Mouse (Mus musculus): ENCODE measurements around the gene Armc10.
"Not testable (repeated sequence)": the region's sequence is repeated elsewhere in the genome, so short reads cannot be mapped to it uniquely, and the experiment has no call there.

The Armc10 gene

DNA sequence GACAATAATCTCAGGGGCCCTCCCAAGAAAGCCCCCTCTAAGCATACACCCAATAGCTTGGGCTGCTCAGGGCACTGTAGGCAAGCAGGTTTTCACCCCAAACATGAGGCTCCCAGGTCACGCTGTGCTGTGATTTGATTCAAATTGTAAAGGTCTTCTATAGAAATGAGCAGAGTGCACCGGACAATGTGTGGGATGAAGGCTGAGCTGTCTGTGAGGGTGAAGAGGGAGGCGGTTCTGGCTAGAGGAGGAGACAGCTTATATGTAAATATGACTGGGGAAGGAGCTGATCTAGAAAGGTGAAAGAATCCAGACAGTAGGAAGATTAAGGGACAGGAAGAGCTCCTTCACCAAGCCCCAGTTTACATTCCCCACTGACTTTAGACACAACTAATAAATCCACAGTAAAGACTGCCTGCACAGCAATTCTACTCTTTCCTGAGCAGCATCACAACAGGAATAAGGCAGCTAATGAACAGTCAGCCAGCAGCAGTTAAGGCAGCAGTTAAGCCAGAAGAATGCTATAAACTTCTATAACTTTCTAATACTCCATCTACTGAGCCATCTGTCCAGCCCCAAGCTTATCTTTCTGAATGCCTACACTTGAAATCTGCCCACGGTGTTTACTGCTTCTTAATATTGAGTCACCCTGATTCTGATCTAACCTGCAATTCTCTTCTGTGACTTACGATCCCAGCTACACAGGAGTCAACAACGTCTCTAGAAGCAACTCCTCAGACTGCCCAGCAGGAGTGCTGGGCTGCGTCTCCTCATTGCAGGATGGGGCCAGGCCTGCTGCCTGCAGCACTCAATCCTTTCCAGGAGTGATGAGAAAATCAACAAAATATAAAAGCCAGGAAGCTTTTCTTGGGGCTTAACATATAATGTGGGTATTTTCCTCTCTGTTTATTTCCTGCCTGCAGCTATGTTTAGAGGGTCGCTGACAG, 21.9 kb downstream of the Armc10 start:
- DNase-seq (ENCODE audit: low spot score in 2 of 2), result no peak

DNA sequence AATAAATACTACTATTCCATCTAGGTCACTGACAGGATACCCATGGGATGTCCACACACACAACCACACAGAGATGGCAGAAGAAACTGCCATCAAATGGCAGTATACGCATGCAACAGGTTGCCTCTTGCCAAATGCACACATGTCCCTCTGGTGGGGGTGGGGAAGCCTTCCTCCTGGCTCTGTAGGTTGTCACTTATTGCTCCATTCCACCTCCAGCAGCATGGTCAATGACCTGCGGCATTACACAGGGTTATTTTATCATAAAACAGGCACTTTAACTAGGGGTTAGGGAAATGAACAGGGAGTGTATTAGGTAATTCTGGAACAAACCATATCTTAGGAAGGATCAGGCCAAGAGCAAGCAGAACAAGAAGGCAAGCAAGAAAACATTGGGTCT, 23.7 kb downstream of the Armc10 start:
- no peak for DNase-seq (ENCODE audit: low spot score in 2 of 2)

DNA sequence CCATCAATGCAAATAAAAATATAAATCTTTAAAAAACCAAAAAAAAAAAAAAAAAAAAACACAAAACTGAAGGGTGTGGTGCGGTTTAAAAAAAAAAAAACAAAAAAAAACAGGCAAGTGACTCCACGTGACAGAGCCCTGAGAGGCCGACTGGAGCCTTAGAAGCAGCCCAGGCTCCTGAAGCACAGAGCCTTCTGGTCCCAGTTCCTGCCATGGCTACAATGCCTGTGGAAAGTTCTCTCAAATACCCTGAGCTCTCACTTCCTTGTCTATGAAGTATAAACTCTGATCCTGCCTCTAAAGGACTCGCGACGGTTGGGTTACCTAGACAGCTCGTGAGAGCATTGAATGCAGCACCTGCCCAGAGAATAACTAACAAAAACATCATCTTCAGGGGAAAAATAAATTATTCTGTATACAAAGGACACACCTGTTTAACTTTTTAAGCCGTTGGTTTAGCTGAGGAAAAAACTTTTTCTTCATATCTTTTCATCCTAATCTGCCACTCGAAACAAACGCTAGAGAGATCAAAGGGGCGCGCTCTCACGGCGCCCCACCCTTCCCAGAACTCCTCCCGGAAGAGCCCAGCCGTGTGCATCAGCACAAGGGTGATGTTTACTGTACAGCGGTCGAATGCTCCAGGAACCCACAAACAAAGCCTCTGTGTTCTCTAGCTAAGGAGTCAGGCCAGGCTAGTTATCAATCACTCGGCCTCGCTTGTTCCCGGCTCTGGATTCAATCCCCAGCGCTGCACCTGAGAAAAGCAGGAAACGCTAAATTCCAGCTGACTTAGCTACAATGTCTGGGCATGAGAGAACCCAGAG, 27.4 kb downstream of the Armc10 start:
- DNase-seq (ENCODE audit: low spot score in 2 of 2), result no peak

DNA sequence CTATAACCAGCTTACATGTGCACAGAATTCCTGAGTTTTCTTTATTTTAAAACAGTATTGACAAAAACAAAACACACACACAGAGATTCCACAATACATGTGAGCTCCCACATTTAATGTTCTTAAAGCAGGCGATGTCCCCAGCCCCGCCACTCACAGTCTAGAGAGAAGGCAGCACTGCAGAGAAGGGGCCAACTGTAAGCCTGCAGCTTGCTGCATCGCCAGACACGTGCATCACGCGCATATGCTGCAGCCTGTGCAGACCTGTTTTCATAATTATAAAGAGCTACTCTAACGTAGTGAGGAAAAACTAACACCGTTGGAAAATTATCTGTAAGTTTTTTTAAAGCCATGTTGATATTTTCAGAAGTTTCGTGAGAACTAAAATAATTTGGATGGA, 28.1 kb downstream of the Armc10 start:
- no peak for DNase-seq (ENCODE audit: low spot score in 2 of 2)

DNA sequence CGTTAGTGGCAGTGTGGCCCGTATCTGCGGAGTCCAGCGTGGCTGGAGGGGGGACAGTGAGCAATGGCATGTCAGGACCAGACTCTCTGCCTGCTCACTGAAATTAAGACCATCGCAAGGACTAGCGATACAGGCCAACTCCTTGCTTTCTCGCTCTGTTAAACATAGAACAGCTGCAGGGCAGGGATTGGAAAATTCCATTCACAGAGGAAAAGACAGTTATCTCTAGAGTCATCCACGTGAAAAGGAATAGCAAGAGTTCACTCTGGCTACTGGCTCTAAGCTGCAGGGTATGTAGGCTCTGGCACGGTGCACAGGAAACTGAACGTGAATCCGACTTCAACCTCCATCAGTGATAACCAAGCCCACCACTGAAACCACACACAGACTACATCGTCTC, 29.4 kb downstream of the Armc10 start:
- no peak for DNase-seq (ENCODE audit: low spot score in 2 of 2)

DNA sequence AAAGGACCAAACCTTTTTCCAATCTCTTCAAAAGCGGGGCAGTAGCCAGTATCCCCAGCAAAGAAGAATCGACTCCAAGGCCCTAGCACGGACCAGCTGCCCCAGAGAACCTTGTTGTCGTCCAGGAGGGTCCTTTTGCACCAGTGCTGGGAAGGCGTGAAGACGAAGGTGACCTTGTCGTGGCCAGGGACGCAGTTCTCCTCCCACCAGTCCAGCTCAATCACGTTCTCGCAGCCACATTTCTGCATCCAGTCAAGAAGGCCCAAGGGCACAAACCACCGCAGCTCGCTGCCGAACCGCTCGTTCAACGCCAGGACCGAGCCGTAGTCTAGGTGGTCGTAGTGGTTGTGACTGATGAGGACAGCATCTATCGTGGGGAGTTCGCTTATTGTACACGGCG, 29.9 kb downstream of the Armc10 start:
- no peak for DNase-seq (ENCODE audit: low spot score in 2 of 2)

DNA sequence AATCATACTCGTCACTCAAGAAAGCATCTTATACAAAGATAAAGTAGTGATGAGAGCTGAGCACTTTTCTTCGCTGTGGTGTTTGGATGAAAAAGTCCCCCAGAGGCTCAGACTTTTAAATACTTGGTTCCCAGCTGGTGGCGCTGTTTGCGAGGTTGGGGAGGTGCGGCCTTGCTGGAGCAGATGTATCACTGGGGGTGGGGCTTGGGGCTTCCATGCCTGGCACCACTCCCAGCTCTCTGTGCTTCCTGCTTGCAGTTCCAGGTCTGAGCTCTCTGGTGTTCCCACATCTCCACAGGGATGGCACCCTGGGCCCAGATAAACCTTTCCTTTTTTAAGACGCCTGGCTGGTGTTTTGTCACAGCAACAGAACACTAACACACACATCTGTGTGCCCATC, 32.3 kb downstream of the Armc10 start:
- DNase-seq (ENCODE audit: low spot score in 2 of 2), result no peak

DNA sequence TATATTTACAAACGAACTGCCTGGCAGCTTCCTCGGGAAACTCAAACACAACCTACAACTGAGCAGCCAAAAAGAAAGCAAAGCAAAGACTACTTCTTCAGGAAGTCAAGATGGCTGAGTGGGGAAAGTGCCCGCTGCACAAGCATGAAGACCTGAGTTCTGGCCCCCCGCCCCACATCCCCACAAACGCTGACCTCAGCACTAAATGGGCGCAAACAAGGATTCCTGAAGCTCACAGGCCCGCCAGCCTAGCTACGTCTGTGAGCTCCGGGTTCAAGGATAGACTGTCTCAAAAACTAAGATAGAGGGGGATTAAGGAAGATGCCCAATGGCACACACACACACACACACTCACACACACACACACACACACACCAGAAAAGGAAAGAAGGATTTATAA, 32.8 kb downstream of the Armc10 start:
- DNase-seq (ENCODE audit: low spot score in 2 of 2), result no peak

DNA sequence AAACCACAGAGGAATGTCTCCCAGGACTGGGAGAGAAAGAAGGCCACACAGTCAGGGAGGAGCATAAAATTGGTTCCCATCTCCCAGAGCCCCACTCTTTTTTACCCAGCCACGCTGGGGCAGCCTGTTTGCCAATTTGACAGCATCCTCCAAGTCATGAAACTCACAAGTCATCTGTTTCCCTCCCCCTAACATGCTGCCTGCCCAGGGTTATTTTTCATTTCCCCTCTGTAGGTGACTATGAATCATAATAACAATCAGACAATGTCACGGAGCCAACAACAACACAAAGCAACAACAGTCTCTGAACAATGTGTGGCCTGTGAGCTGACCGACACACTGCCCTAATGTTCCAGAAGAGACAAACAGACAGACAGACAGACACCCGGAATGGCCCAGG, 34.4 kb downstream of the Armc10 start:
- DNase-seq (ENCODE audit: low spot score in 2 of 2), result no peak

DNA sequence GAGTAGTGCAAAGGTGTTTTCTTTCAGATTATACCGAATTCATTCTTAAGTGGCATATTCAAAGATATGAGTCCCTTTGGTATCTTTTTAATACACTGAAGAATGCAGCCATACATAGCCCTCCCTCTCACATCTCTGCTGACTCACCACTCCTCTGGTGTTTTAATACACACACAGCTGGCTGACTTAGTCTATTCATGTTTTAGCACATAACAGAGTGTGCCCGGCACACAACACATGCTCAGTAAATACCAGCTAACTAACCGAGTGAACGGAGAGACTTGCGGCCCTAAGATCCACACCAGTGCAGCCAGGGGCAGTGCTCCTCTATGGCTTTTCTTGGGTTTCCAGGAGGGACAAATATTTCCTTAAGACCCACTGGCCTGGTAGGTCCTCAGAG, 35.3 kb downstream of the Armc10 start:
- peak; percentile 41 to 56 for DNase-seq (ENCODE audit: low spot score in 2 of 2)

DNA sequence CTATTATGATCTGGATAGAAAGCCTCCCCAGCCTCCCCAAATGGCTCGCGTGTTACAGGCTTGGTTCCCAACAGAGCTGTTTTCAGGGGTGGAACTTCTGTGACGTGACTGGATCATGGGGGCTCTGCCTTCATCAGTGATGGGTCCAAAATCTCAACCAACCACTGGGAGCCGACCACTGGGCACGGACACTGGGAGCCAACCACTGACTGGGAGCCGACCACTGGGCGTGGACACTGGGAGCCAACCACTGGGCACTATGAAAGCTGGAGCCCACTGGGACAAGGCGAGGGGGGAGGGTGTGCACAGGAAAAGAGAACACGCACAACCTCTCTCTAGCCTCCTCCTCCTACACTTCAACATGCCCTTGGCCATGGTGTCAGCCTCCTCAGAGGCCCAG, 38.2 kb downstream of the Armc10 start:
- no peak for DNase-seq (ENCODE audit: low spot score in 2 of 2)

DNA sequence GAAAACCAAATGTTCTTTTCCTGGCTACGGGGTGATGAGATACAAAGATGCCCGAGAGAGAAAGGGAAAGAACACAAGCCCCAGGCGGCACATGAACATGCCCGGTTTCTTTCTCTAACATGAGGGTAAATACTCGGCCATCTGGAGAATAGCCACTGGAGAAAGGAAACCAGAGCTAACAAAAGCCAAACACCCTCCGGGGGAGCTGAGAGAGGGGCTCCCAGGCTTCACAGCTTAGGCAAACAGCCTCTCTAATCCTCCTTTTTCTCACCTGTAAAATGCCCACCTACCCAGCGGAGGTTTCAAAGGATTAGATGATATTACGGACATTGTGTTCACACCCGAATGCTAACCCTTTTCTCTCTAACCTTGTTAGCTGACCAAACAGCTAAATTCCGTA, 39.4 kb downstream of the Armc10 start:
- DNase-seq (ENCODE audit: low spot score in 2 of 2), result no peak

DNA sequence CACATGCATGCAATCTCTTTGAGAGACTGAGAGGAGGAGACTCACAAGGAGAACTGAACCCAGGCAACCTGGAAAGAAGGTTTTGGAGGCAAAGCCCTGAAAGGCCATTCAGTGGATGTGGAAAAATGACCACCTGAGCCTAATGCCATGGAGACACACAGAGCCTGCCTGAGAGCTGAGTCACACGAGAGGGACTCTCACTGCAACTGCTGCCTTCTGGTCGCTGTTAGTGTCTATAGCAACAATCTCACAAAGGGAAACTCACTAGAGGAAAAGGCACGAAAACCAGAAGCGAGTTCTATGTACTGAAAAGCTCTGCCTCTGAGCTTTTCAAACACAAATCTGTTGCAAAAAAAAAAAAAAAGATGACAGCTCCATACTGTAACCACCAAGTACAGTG, 41.4 kb downstream of the Armc10 start:
- no peak for DNase-seq (ENCODE audit: low spot score in 2 of 2)

DNA sequence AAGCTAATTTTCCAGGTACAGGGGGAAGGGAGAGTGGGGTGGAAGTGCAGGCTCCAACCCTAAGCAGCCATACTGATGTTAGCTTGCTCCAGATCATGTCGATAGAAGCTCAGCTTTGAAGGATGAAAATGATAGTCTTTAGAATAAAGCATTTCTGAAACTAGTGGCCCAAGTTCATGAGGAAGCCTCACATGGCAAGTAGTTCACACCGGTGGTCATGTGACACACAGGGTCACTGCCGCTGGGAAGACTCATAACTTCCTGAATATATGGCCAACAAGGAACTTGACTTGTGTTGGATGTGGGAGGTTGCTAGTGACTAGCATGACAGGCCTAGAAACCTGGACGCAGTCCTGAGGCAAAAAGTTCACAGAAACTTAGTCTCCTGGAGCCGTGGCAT, 46.6 kb downstream of the Armc10 start:
- DNase-seq (ENCODE audit: low spot score in 2 of 2), result no peak

DNA sequence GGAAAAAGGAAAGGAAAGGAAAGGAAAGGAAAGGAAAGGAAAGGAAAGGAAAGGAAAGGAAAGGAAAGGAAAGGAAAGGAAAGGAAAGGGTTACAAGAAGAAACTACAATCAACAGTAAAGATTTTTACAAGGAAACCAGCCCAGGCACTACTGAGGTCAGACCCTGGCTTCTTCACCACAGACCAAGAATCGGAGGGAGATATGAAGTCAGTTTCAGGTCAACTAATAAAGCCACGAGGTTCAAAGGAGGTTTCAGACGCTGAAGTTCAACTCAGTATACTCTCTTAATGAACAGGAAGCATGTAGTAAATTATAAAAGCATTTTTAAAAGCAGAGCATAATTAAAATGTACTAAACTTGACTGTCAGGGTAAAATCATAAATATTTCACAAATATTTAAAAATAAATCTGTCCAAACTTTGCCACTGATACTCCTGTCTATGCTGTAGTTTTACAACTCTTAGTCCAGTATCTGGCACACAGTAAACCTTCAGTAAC, 47.8 kb downstream of the Armc10 start:
- DNase-seq (ENCODE audit: low spot score in 2 of 2), result no peak

DNA sequence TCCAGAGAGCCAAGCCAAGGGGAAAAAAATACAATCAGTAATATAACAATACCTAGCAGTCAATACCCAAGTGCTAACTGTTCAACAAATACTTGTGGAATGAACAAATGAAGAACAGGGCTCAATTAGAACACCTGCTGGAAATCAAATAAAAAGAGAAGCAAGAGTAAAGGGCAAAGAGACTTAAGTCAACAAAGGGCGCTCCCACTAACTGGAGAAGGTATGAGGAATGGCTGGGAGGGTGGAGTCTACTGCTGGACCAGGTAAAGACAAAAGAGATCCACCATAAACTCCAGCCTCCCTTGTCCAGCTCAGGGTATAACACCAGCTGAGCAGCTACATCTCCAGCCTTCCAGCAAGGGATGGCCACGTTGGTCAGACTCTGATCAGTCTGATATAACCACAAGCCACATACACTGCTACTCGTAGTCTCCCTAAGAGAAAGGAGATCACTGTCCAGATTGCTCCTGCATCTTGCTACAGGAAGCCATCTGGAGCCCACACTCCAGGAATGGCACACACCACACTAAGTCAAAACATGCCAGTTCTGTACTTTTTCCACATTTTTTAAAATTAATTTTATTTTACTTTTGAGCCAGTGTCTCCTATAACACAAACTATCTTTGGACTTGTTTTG, 49.4 kb downstream of the Armc10 start:
- DNase-seq (ENCODE audit: low spot score in 2 of 2), result no peak

DNA sequence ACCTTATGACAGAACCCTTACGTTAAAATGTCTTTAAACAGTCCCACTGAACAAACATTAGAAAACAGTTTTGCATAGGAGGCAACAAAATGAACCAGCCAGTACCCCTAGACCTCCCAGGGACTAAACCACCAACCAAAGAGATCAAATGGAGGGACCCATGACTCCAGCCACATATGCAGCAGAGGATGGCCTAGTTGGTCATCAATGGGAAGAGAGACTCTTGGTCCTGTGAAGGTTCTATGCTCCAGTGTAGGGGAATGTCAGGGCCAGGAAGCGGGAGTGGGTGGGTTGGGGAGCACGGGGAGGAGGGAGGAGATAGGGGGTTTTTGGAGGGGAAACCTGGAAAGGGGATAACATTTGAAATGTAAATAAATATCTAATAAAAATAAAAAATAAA, 53.9 kb downstream of the Armc10 start:
- not testable (repeated sequence) for DNase-seq (ENCODE audit: low spot score in 2 of 2)

DNA sequence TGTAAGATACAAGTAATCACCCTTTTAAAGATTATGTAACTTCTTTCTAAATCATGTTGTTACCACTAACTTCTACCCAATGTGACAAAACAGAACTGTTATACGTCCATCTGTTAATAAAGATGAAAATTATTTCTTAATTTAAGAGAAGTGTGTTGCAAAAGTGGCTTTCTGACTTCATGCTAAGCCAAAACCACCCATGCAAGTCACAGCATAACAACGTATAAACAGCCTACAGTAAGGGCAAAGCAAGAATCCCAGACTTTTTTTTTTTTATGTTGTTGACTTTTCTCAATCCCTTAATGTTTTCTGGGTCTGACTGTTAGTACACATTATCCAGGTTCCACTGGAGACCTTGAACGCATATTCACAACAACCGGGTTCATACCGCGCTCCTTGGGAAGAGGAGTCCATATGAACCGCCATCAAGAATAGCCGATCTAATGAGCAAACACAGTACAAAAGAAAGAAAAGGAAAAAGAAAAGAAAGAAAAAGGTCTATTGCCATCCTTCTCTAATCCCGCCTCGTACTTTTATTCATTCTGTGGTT, 54.7 kb downstream of the Armc10 start:
- no peak for DNase-seq (ENCODE audit: low spot score in 2 of 2)

DNA sequence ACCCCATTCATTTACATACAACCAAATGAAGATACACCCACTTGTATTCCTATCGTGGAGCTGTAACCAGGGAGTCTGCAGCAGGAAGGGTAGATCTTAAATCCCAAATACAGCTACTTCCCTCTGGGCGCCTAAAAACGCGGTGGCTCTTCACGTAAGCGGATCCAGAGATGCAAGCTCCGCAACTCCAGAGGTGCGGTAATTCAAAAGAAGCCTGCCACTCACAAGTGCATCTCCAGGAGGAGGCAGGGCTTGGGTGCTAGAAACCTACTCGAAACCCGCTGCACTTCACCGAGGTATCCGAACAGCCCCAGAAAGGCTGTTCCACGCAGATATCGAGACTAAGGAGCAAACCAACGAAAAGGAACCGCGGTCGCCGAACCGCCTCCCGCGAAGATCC, 55.3 kb downstream of the Armc10 start:
- no peak for DNase-seq (ENCODE audit: low spot score in 2 of 2)

DNA sequence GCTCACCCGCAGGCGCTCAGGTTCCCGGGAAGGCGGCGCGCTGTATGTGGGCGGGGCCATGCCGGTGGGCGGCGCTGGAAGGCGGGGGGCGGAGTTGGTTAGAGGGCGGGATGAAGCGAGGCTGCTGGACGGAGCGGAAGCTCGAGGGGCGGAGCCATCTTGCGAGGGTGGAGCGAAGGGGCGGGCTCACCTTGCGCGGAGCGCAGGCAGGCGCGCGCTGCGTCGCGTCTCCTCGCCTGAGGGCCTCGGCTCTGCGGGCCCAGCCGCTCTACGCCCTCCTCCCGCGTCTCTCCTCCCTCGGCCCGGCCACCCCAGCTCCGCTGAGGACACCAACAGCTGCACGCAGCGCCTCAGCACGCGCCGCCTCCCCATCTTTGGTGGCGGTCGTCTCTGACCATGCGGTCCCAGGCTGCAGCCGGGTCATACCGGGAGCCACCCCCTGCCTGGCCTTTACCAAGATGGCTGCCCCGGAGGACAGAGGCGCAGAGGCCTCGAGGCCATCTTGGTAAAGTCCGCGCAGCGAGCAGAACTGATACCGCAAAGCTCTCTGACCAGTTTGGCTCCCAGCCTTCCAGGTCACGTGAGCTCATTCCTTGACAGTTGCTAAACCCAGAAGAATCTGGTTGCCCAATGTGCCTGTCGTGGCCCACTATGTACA, 55.9 kb downstream of the Armc10 start, which contains the start of gene Napepld:
Gene Napepld (minus strand): TSS at position 46 of the 658 bp plus-strand sequence.
- DNase-seq (ENCODE audit: low spot score in 2 of 2), result peak; percentile 97

DNA sequence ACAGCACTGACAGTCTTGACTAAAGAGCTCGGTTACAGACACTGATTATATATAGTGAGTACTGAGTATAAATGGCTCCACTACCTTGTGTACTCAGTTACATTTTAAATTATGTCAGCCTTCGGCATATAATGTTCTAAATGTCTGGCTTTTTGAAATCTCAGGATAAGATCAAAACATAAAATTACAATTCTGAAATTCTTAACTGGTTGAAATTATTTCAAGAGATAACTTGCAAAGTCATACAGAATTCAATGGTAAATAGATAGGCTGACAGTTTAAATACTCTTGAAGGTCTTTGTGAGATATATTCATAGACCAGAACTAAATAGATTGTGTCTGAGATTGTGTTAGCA, 56.4 kb downstream of the Armc10 start:
- DNase-seq (ENCODE audit: low spot score in 2 of 2), result no peak

Measured in right cerebral cortex, postnatal 36 days (tissue).